ENCODE assay signal across 24 mouse cellular contexts in genomic region chr2:21976337-21976736, GRCm38 (mm10).
DNase-seq lines count a peak whose midpoint lies in the region; ATAC-seq lines count a peak whose summit lies in the region.
"Had no signal": no experiment of that assay in that cellular context is flagged by ENCODE, and none has a peak within 500 bp of the region (broad histone marks: within the 10 kb centered on the region; RNA-seq: fewer than 3 reads in every experiment).

No protein-coding gene starts in this region.

- 0 out of 2 replicates have a peak, but pooled peaks have one; percentile 18 for ATAC-seq in megakaryocyte progenitor cell, adult 5-6 weeks (replicated peaks; ENCODE audit: poor library complexity)
- no peak for ATAC-seq in hindbrain, embryonic 14.5 days (ENCODE audit: low FRiP score)
- ATAC-seq: forebrain, postnatal 0 days; hindbrain, embryonic 16.5 days; intestine, embryonic 15.5 days had no signal

- no peaks in the 10 kb centered on the region for H3K4me1 ChIP-seq in hindbrain, embryonic 14.5 days (replicated peaks; ENCODE audit: control insufficient read depth, insufficient read depth, low read length)
- no peaks in the 10 kb centered on the region for H3K4me1 ChIP-seq in hindbrain, embryonic 10.5 days (replicated peaks)
- H3K4me1 ChIP-seq: forebrain, embryonic 10.5 days; intestine, embryonic 15.5 days; limb, embryonic 13.5 days had no signal

- intact Hi-C loops in heart, postnatal 10 days (cut with DNase I), result no loop called here

- H3K4me3 ChIP-seq in hindbrain, embryonic 14.5 days (replicated peaks; ENCODE audit: low read length), result no peak overlapping the region
- H3K4me3 ChIP-seq in hindbrain, embryonic 10.5 days, result no peak overlapping the region
- H3K4me3 ChIP-seq: forebrain, embryonic 10.5 days; heart, embryonic 10.5 days; intestine, embryonic 15.5 days; limb, embryonic 13.5 days had no signal

- no peak overlapping the region for H3K4me2 ChIP-seq in hindbrain, embryonic 14.5 days (replicated peaks)
- H3K4me2 ChIP-seq: intestine, embryonic 15.5 days; limb, embryonic 13.5 days; midbrain, embryonic 11.5 days had no signal

- peak; percentile 6 to 8 for DNase-seq in heart, postnatal 10 days
- DNase-seq in heart, postnatal 4 days, result no peak
- DNase-seq in ES-CJ7 (ENCODE audit: low read depth, low spot score) (peak; percentile 20), NIH3T3 (ENCODE audit: low read depth) (peak; percentile 18)
- no peak for DNase-seq in hindbrain, embryonic 14.5 days (ENCODE audit: low spot score)
- DNase-seq in hindbrain, embryonic 10.5 days (ENCODE audit: low spot score), result no peak
- DNase-seq: adrenal gland, postnatal 25 days; cerebellum, adult 8-10 months; forebrain, postnatal 0 days; gastrocnemius, postnatal 14 days; heart, postnatal 36 days; kidney, adult 9 months; kidney, postnatal 25 days; lung, adult 18-20 months; lung, postnatal 10 days; thymus, adult 18-20 months; thymus, postnatal 4 days had no signal

- no peak overlapping the region for H3K27ac ChIP-seq in hindbrain, embryonic 14.5 days
- no peak overlapping the region for H3K27ac ChIP-seq in hindbrain, embryonic 10.5 days
- H3K27ac ChIP-seq: forebrain, embryonic 10.5 days; heart, embryonic 10.5 days; intestine, embryonic 15.5 days; limb, embryonic 13.5 days had no signal

- no peaks in the 10 kb centered on the region for H3K27me3 ChIP-seq in hindbrain, embryonic 14.5 days (ENCODE audit: control insufficient read depth, insufficient read depth, low read length)
- no peaks in the 10 kb centered on the region for H3K27me3 ChIP-seq in hindbrain, embryonic 10.5 days (ENCODE audit: insufficient read depth, poor library complexity, severe bottlenecking)
- H3K27me3 ChIP-seq: intestine, embryonic 15.5 days; limb, embryonic 13.5 days had no signal

- no peaks in the 10 kb centered on the region for H3K9me3 ChIP-seq in hindbrain, embryonic 14.5 days (ENCODE audit: control insufficient read depth, low read length)
- no peaks in the 10 kb centered on the region for H3K9me3 ChIP-seq in hindbrain, embryonic 10.5 days
- H3K9me3 ChIP-seq: forebrain, embryonic 10.5 days; heart, embryonic 10.5 days; intestine, embryonic 15.5 days; limb, embryonic 13.5 days had no signal

- no peaks in the 10 kb centered on the region for H3K36me3 ChIP-seq in hindbrain, embryonic 14.5 days (replicated peaks; ENCODE audit: control insufficient read depth, insufficient read depth)
- H3K36me3 ChIP-seq in hindbrain, embryonic 10.5 days, result no peaks in the 10 kb centered on the region
- H3K36me3 ChIP-seq: forebrain, embryonic 10.5 days; heart, embryonic 10.5 days; intestine, embryonic 15.5 days; limb, embryonic 13.5 days had no signal

- no peak overlapping the region for H3K9ac ChIP-seq in hindbrain, embryonic 14.5 days
- H3K9ac ChIP-seq: forebrain, postnatal 0 days; intestine, embryonic 15.5 days; limb, embryonic 13.5 days had no signal

Comparison
In these comparisons a context has a peak if more than half of its experiments do, and no peak if none do; other contexts are left out.
1. DNase-seq: peak in heart, postnatal 10 days (2 of 2), ES-CJ7 (single experiment) and NIH3T3 (single experiment); none in heart, postnatal 4 days (single experiment), hindbrain, embryonic 14.5 days (single experiment) and hindbrain, embryonic 10.5 days (single experiment).